Mouse (Mus musculus) cerebellum, adult 2 months (tissue): ENCODE data around the gene Hist1h2aa.

Experiments
- CTCF ChIP-seq: fragments of 200-500 bp; IDR thresholded peaks from 2 replicates; pipeline ENCODE4 v1.5.1; 2011; ENCODE audit warnings: low read depth, mild to moderate bottlenecking, control low read depth, low read length, moderate library complexity, borderline replicate concordance; ENCODE audit not compliant: insufficient read depth
- POLR2A ChIP-seq: fragments of 200-500 bp; IDR thresholded peaks from 2 replicates; pipeline ENCODE4 v1.6.1; 2011; ENCODE audit warnings: low read length, control low read depth, borderline replicate concordance; ENCODE audit not compliant: insufficient read depth

- no peak for TF ChIP-seq CTCF
- no peak for TF ChIP-seq POLR2A
Observed at GRCm38 (mm10) chr13:23906906-23907305, 27.4 kb upstream of the Hist1h2aa start.
